Mouse (Mus musculus) intestine, postnatal 0 days (tissue): ENCODE data around the gene Tmem120b. TPM values are rescaled to one million over a fixed set of nuclear protein-coding genes. Genes with fewer than 3 reads are reported as not detected.
A peak's percentile ranks its signal among the peaks of the same experiment; 100 is the strongest.

ENCODE experiments used
- ATAC-seq: fragments of 200-750 bp; cut with Nextera tagmentation; 2 replicates; pipeline ENCODE4 v1.8.0; 2017; ENCODE audit warnings: mild to moderate bottlenecking, moderate TSS enrichment, moderate library complexity
- H3K27ac ChIP-seq: fragments of 300-500 bp; sonication (generic); 2 replicates; pipeline ENCODE4 v1.5.1; 2014; ENCODE audit warnings: mild to moderate bottlenecking, low read depth, low read length, moderate library complexity
- H3K27me3 ChIP-seq: fragments of 300-500 bp; sonication (generic); replicated peaks from 2 replicates; pipeline ENCODE4 v1.6.1; 2014; ENCODE audit warnings: low read length, mixed read lengths; ENCODE audit not compliant: control insufficient read depth, insufficient read depth
- H3K36me3 ChIP-seq: fragments of 300-500 bp; sonication (generic); 2 replicates; pipeline ENCODE4 v1.6.1; 2014; ENCODE audit warnings: mild to moderate bottlenecking, moderate library complexity; ENCODE audit not compliant: control insufficient read depth, insufficient read depth
- H3K4me1 ChIP-seq: fragments of 300-500 bp; sonication (generic); replicated peaks from 2 replicates; pipeline ENCODE4 v1.6.1; 2014; ENCODE audit warnings: antibody characterized with exemption, low read length, mixed read lengths; ENCODE audit not compliant: control insufficient read depth, insufficient read depth
- H3K4me2 ChIP-seq: fragments of 300-500 bp; sonication (generic); replicated peaks from 2 replicates; pipeline ENCODE4 v1.6.1; 2014; ENCODE audit warnings: low read depth, mild to moderate bottlenecking, moderate library complexity
- H3K4me3 ChIP-seq: fragments of 300-500 bp; sonication (generic); 2 replicates; pipeline ENCODE4 v1.5.1; 2014; ENCODE audit warnings: low read depth, low read length
- H3K9ac ChIP-seq: fragments of 300-500 bp; sonication (generic); 2 replicates; pipeline ENCODE4 v1.6.1; 2014; ENCODE audit warnings: mild to moderate bottlenecking, low read depth, low read length
- H3K9me3 ChIP-seq: fragments of 300-500 bp; sonication (generic); 2 replicates; pipeline ENCODE4 v1.6.1; 2016; ENCODE audit warnings: mixed run types; ENCODE audit not compliant: control insufficient read depth
- CTCF ChIP-seq: sonication (generic); IDR thresholded peaks from 2 replicates; pipeline ENCODE4 v1.5.1; 2016; ENCODE audit warnings: low read depth, mild to moderate bottlenecking, control low read depth, antibody characterized with exemption, moderate library complexity
- WGBS: fragments of 180-500 bp; shearing (Covaris S2); extraction: QIAGEN DNeasy Blood & Tissue Kit; methylation state at CpG from one replicate; pipeline ENCODE4 v1.1.7; 2014; 5-methylcytosine and 5-hydroxymethylcytosine counted together
- polyA plus RNA-seq: library from polyadenylated mRNA; unstranded; fragments of >200 nt; fragmentation: Nextera tagmentation; extraction: Ambion mirVana; gene quantifications from 2 replicates; pipeline ENCODE4 v1.2.1, GENCODE M21; 2015

Tmem120b gene
- polyA plus RNA-seq, 1 experiment from 2014 or later = 3.2 TPM

- H3K4me1 ChIP-seq = no peaks in the 10 kb centered on the region; the same call in 1 of the 2 replicates
- 96% methylated on average over 12 of the region's 13 CpGs for WGBS
- H3K27me3 ChIP-seq = no peaks in the 10 kb centered on the region
- H3K4me2 ChIP-seq = no peak overlapping the region
- H3K36me3 ChIP-seq = no peaks in the 10 kb centered on the region
- no peak for ATAC-seq
- no peak overlapping the region for H3K4me3 ChIP-seq
- no peak overlapping the region for H3K9ac ChIP-seq
- H3K27ac ChIP-seq = no peak overlapping the region
- H3K9me3 ChIP-seq = no peaks in the 10 kb centered on the region
- TF ChIP-seq CTCF = 0 out of 2 replicates have a peak, but pooled peaks have one; percentile 28
Observed at GRCm38 (mm10) chr5:123080510-123080909, 12.3 kb downstream of the Tmem120b start.

DNA sequence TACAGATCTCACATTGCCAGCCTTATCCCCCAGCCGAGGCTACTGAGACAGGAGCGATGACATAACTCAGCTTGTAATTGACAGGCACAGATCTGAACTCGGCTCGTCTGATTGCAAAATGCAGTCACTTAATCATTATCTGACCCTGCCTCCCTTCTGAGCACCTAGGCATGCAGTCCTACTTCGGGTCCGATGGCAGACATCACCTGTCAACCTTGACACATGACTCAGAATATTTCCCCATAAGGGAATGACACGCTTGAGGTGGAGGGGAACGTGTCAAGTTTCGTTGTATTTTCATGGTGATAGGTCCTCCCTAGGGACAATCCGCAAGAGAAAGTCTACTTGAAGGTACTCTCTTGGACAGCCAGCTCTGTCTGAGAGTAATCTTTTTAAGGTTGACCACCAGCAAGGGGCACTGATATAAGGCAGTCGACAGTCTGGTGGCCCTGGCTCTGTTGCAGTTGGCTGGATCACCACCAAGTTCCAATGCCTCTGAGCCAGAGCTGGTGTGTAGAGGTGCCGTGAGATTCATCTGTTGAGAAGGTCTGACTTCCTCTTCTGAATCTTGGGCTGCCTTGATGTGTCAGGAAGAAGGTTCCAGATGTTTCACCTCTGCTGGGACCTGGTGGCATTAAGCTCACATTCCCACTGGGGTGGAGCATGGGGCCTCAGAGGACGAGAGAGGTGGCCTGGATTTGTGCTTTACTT lies 15.3 kb downstream of the Tmem120b start:
- Histone ChIP-seq H3K4me3 (no peak overlapping the region), H3K27me3 (no peaks in the 10 kb centered on the region), H3K9me3 (no peaks in the 10 kb centered on the region), H3K36me3 (no peaks in the 10 kb centered on the region), H3K4me2 (no peak overlapping the region), H3K4me1 (no peaks in the 10 kb centered on the region), H3K27ac (no peak overlapping the region), H3K9ac (no peak overlapping the region)
- ATAC-seq = no peak
- WGBS = 60% methylated on average over 13 of the region's 13 CpGs
- TF ChIP-seq CTCF = no peak

DNA sequence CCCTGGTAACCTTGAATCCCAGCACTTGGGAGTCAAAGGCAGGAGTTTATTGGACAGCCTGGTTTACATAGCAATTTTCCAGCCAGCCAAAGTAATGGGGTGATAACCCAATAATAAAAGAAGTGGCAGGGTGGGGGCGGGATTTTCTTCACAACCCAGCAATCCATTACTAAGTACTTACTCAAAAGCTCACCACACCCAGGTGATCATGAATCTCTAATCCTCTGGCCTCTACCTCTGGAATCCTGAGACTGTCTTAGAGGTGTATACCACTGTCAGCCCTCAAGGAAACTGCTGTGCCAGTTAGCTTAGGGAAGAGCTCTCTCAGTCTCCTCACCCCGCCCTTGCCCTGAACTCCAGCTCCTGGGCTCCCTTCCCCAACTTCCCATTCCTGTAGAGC lies 18.3 kb downstream of the Tmem120b start:
- no peak overlapping the region for H3K4me3 ChIP-seq
- no peak for TF ChIP-seq CTCF
- H3K36me3 ChIP-seq = no peaks in the 10 kb centered on the region
- WGBS = 80% methylated on average over 2 of the region's 2 CpGs
- no peaks in the 10 kb centered on the region for H3K4me1 ChIP-seq
- no peaks in the 10 kb centered on the region for H3K27me3 ChIP-seq
- no peak for ATAC-seq
- no peak overlapping the region for H3K9ac ChIP-seq
- no peaks in the 10 kb centered on the region for H3K9me3 ChIP-seq
- H3K4me2 ChIP-seq = no peak overlapping the region
- H3K27ac ChIP-seq = no peak overlapping the region

- H3K27me3 ChIP-seq = no peaks in the 10 kb centered on the region
- no peak overlapping the region for H3K4me3 ChIP-seq
- H3K9ac ChIP-seq = no peak overlapping the region
- H3K36me3 ChIP-seq = no peaks in the 10 kb centered on the region
- no peak overlapping the region for H3K27ac ChIP-seq
- H3K4me2 ChIP-seq = no peak overlapping the region
- 92% methylated on average over 4 of the region's 4 CpGs for WGBS
- TF ChIP-seq CTCF = no peak
- no peaks in the 10 kb centered on the region for H3K4me1 ChIP-seq
- ATAC-seq = no peak
- H3K9me3 ChIP-seq = no peaks in the 10 kb centered on the region
Observed at GRCm38 (mm10) chr5:123088784-123089183, 20.6 kb downstream of the Tmem120b start.

GRCm38 (mm10) chr5:123090560-123091306 lies 22.5 kb downstream of the Tmem120b start:
- no peaks in the 10 kb centered on the region for H3K9me3 ChIP-seq
- no peak for TF ChIP-seq CTCF
- no peak overlapping the region for H3K4me2 ChIP-seq
- H3K4me3 ChIP-seq = no peak overlapping the region
- no peaks in the 10 kb centered on the region for H3K27me3 ChIP-seq
- H3K4me1 ChIP-seq = no peaks in the 10 kb centered on the region
- no peak overlapping the region for H3K9ac ChIP-seq
- H3K27ac ChIP-seq = no peak overlapping the region
- no peaks in the 10 kb centered on the region for H3K36me3 ChIP-seq
- 77% methylated on average over 10 of the region's 10 CpGs for WGBS
- no peak for ATAC-seq

DNA sequence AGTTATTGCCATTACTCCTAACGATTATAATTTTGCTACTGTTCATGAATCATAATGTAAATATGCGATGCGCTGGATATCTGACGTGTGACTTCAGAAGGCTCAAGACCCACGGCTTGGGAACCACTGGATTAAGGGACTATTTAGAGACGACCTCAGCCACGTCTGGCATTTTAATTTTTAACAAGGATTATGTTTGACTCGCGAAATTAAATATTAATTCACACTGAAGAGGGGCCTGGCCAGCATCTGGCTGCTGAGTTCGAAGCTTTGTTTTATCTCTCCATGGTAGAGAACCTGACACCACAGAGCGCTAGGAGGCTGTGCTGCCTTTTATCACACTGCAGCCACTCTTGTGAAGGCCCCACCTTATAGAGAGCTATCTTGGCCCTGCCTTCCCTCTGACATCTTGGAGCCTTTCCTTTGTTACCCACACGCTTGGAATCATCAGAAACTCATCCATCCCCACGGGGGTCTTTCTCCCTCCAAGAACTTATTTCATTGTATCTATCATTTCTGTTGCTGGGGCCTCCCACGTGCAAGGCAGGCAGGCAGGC lies 24.9 kb downstream of the Tmem120b start:
- Histone ChIP-seq H3K27ac (no peak overlapping the region), H3K9ac (no peak overlapping the region), H3K36me3 (no peaks in the 10 kb centered on the region), H3K27me3 (no peaks in the 10 kb centered on the region), H3K9me3 (no peaks in the 10 kb centered on the region), H3K4me3 (no peak overlapping the region), H3K4me1 (no peaks in the 10 kb centered on the region), H3K4me2 (no peak overlapping the region)
- ATAC-seq = no peak
- no peak for TF ChIP-seq CTCF
- 63% methylated on average over 14 of the region's 14 CpGs for WGBS
